Mouse (Mus musculus): Measurements from ENCODE around the gene Ppp1r15a. TPM values are rescaled to one million over a fixed set of nuclear protein-coding genes. Genes with fewer than 3 reads are reported as not detected.

The Ppp1r15a gene
- 35.5 and 79.3 TPM in 2 replicates for total RNA-seq (2014; fragmentation: Nextera tagmentation)
- 161 and 186 TPM in 2 replicates for total RNA-seq (2017)

GRCm38 (mm10) chr7:45525809-45526473 lies at the start of gene Ppp1r15a, which contains the start of gene Plekha4:
Ppp1r15a (minus strand) TSS chr7:45526268.
Plekha4 (plus strand) TSS chr7:45526330.
- ATAC-seq (replicated peaks; ENCODE audit: low FRiP score, low TSS enrichment, poor library complexity, severe bottlenecking), result peak; percentile 73

DNA sequence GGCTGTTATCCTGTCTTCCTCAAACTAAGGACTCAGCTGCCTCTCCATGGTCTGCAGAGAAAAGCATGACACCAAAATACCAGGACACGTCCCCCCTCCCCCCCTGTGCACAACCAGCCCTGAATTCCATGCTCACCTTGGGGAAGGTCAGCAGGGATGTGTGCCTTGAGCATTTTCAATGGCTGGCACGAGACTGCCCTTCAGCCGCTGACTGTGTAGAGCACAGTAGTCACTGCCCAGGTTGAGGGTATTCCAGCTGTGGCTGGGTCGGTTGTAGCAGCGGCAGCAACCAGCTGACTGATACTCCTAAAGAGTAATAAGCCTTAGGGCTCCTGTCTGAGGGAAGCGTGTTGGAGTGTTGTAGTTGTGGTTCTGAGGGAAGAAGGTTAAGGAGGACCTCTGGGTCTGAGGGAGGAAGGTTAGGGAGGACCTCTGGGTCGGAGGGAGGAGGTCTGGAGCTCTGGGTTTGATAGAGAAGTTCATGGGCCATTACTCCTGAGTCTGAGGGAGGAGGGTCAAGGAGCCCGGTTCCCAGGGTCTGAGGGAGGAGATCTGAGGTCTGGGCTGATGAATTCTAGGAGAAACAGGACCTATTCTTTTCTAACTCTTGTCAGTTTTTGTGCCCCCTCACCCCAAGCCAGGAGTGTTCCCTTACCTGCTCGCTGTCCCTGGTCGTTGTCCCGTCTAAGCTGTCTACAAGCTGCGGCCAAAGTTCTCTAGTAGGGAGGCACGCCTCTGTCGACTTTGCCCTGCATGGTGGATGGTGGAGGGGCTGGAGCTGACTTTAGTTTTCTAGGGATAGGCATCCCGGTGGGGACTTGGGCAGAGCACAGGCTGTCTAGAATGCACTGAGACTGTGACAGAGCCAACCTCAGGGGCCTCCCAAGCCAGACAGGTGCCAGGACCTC lies 48.7 kb upstream of the Ppp1r15a start:
- no peak for ATAC-seq (replicated peaks; ENCODE audit: low FRiP score, low TSS enrichment, poor library complexity, severe bottlenecking)

- ATAC-seq (replicated peaks; ENCODE audit: low FRiP score, low TSS enrichment, poor library complexity, severe bottlenecking), result no peak
These were observed 47.9 kb upstream of the Ppp1r15a start for GRCm38 (mm10) chr7:45573954-45574353.

GRCm38 (mm10) chr7:45571966-45572365 lies 45.9 kb upstream of the Ppp1r15a start:
- ATAC-seq (replicated peaks; ENCODE audit: low FRiP score, low TSS enrichment, poor library complexity, severe bottlenecking), result no peak

DNA sequence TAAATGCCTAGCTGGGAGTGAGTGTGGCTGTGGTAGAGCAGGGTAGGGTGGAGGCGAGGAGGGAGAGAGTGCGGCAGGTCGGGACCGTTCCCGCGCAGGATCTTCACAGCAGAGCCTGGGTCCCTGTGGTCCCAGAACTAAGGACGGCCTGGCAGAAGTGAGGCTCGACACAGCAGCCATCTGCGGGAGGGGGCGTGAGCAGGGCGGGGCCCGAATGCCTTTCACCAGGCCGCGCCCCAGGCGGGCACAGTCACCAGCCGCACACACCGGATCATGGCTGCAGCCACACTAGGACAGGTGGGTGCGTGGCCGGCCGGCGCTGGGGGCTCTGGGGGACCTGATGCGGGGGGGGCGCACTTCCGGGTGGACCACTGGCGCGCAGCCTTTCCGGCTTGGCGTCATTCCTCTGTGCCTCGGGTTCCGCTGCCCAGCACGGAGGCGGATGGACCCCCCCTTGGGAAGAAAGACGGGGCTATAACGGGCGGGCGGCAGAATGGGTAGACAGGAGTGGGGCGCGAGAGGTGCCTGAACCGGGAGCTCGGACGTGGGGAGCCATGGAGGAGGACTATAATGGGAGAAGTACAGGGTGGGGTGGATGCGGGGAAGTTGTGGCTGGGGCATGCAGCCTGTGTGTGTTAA lies 44.2 kb upstream of the Ppp1r15a start, which contains the start of gene Bcat2:
Bcat2 (plus strand) TSS at position 51 of the 639 bp plus-strand sequence.
- peak; percentile 70 for ATAC-seq (replicated peaks; ENCODE audit: low FRiP score, low TSS enrichment, poor library complexity, severe bottlenecking)

GRCm38 (mm10) chr7:45568601-45569473 lies 42.8 kb upstream of the Ppp1r15a start:
- ATAC-seq (replicated peaks; ENCODE audit: low FRiP score, low TSS enrichment, poor library complexity, severe bottlenecking), result peak; percentile 67

- peak; percentile 85 for ATAC-seq (replicated peaks; ENCODE audit: low FRiP score, low TSS enrichment, poor library complexity, severe bottlenecking)
These were observed 41.9 kb upstream of the Ppp1r15a start for GRCm38 (mm10) chr7:45567780-45568516.

- no peak for ATAC-seq (replicated peaks; ENCODE audit: low FRiP score, low TSS enrichment, poor library complexity, severe bottlenecking)
These were observed 41.2 kb upstream of the Ppp1r15a start for GRCm38 (mm10) chr7:45567112-45567779.

DNA sequence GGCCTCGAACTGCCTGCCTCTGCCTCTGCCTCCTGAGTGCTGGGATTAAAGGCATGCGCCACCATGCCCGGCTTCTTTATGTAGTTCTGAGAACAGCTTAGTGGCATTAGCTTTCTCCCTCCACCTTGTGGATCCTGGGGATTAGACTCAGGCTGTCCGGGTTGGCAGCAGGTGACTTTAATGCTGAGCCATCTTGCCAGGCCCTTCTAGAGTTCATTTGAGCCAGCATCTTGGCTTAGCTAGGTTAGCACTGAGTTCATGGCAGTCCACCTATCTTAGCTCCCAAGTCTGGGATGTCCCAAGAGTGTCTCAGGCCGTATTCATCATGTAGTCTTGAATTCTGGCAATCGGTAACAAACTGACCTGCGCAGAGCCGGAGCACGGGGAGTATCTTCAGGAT lies 39.4 kb upstream of the Ppp1r15a start:
- no peak for ATAC-seq (replicated peaks; ENCODE audit: low FRiP score, low TSS enrichment, poor library complexity, severe bottlenecking)

- no peak for ATAC-seq (replicated peaks; ENCODE audit: low FRiP score, low TSS enrichment, poor library complexity, severe bottlenecking)
These were observed 38.7 kb upstream of the Ppp1r15a start for GRCm38 (mm10) chr7:45564811-45565210.

- ATAC-seq (replicated peaks; ENCODE audit: low FRiP score, low TSS enrichment, poor library complexity, severe bottlenecking), result 0 out of 2 replicates have a peak, but pooled peaks have one; percentile 11
These were observed 35.8 kb upstream of the Ppp1r15a start for GRCm38 (mm10) chr7:45561624-45562520.

DNA sequence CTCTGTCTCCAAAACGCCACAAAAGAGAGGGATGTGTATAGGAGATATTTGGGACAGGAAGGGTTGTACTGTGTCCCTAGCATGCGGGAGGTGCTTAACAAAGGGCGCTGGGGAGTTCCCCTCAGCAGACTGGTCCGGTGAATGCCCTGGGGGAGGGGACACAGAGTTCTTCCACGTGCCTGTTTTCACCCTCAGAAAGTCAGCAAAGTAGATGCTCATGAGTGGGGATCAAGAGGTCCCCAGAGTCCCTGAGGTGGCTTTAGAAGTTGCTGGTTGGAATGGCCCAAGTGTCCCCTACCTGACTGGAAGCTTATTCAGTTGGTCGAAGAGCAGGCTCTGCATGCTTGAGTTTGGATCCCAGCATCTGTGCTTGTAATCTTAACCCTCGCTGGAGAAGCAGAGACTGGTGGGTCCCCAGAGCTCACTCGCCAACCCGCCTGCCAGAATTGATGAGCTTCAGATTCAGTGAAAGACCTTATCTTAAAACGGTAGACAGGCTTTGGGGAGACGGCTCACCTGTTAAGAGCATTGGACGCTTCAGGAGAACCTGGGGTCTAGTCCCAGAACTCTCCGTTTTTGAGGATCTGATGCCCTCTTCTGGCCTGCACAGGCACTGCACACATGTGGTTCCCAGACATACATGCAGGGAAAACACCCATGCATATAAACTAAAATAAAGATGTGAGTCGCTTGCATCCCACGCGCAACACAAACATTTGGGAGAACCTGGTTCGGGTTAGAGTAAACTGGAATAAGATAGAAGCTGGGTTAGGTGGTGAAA lies 35.0 kb upstream of the Ppp1r15a start:
- peak; percentile 76 for ATAC-seq (replicated peaks; ENCODE audit: low FRiP score, low TSS enrichment, poor library complexity, severe bottlenecking)

- no peak for ATAC-seq (replicated peaks; ENCODE audit: low FRiP score, low TSS enrichment, poor library complexity, severe bottlenecking)
These were observed 34.2 kb upstream of the Ppp1r15a start for GRCm38 (mm10) chr7:45560241-45560640.

DNA sequence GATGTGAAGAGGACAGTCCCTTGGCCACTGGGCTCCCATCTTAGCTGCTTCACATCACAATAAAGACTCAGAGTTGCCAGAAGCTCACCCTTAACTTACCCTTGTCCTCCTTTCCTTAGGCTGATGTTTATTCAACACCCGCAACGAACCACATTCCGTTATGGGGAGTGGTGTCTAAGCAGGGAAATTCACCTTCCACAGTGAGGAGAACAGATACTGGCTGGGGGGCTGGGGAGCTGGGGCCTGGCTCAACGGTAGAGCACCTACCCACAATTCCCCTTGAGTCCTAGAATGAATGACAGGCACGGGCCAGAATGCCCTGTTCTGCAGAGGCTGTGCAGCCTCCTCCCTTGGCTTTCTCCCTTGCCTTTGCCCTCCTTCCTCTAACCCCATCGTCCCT lies 32.8 kb upstream of the Ppp1r15a start:
- no peak for ATAC-seq (replicated peaks; ENCODE audit: low FRiP score, low TSS enrichment, poor library complexity, severe bottlenecking)

- ATAC-seq (replicated peaks; ENCODE audit: low FRiP score, low TSS enrichment, poor library complexity, severe bottlenecking), result peak; percentile 84
These were observed 29.7 kb upstream of the Ppp1r15a start for GRCm38 (mm10) chr7:45555787-45556186.

DNA sequence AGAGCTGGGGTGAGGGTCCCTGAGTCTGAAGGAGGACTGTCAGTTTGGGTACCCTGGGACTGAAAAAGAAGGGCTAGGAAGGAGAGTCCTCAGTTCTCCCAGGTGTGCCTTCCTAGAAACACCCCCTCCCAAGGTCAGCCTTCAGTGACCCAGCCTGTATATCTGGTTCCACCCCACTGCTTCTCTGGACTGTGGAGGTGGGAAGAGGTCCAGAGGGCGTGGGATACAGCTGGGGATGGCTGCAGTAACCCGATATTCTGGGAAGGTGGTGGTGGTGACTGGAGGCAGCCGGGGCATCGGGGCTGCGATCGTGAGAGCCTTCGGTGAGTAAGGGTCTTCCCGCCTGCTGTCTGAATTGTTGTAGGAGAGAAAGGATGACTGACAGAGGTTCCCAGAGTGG lies 28.7 kb upstream of the Ppp1r15a start, which contains the start of gene Hsd17b14:
Hsd17b14 (plus strand) TSS at position 150 of the 400 bp plus-strand sequence.
- no peak for ATAC-seq (replicated peaks; ENCODE audit: low FRiP score, low TSS enrichment, poor library complexity, severe bottlenecking)

All from megakaryocyte-erythroid progenitor cell, adult 5-6 weeks (primary cell).